Mouse (Mus musculus): ENCODE data around the gene Dvl3.

Dvl3 gene

DNA sequence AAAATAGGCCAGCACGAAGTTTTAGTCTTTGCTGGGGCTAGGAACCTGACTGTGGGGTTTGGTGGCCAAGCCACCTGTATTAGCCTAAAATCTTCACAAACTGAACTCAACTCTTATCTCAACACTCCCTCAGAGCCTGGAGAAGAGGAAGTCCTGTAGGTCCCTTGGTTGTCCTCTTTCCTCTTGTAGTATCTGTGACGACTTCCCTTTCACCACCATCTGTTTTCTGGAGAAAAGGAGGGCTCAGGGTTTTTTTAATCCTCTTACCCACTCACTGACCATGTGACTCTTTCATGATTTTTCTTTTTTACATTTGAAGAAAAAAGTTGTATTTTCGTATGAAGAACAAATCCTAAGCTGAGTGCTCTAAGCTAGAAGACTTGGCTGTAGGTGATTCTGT, 22.9 kb downstream of the Dvl3 start:
- no peak for DNase-seq (ENCODE audit: extremely low spot score, low spot score)

- DNase-seq (ENCODE audit: extremely low spot score, low spot score), result no peak
Measured at GRCm38 (mm10) chr16:20540438-20540837, 23.7 kb downstream of the Dvl3 start.

GRCm38 (mm10) chr16:20545696-20546095, 28.9 kb downstream of the Dvl3 start:
- DNase-seq (ENCODE audit: extremely low spot score, low spot score), result no peak

DNA sequence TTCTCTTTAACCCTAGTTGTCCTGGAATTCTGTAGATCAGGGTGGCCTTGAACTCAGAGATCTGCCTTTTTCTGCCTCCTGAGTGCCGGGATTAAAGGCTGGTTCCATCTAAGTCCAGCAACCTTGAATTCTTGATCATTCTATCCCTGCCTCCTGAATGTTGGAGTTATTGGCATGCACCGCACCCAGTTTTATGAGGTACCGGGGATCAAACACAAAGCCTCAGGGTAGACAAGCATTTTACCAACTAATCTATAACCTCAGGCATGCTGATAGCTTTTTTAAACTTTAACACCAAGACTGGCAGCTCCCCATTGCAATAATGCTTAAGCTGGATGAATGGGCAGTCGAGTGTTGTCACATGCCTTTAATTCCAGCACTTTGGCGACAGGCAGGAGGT, 30.6 kb downstream of the Dvl3 start:
- no peak for DNase-seq (ENCODE audit: extremely low spot score, low spot score)

DNA sequence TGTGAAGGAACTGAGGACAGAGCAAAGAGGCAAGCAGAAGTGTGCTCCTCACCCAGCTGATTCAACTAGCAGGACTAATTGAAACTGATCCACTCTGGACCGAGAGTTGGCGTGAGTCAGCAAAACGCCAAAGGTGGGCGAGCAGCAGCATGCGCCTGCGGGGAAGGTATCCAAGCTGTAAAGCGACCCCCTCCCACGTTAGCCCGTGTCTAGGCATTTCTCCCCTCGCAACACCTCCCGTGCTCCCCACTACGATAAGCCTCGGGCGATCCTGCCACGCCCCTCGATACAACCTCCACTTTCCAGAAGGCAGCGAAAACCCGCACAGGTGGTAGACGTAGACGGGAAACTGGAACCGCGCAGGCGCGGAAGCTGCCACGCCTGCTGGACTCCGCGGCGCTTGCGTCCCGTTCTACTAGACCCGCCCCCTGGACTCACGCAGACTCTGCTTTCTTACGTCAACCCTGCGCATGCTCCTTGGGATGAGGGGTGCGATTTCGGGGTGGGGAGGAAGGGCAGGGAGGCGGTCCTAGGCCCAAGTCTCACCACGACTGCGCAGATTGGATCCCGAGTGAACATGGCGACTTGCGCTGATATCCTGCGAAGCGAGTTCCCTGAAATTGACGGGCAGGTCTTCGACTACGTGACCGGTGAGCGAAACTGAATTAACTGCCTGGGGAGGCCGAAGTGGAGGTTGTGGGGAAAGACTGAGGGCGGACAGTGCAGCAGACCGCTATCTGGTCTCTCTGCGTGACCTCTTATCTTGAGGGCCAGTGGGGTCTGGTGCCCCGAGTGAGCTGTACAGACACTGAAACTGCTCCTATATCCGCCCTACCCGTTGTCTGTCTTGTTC, 31.5 kb downstream of the Dvl3 start, which contains the start of gene Abcf3:
Gene Abcf3 (plus strand): TSS at position 482 of the 853 bp plus-strand sequence.
- DNase-seq (ENCODE audit: extremely low spot score, low spot score), result peak; percentile 95

DNA sequence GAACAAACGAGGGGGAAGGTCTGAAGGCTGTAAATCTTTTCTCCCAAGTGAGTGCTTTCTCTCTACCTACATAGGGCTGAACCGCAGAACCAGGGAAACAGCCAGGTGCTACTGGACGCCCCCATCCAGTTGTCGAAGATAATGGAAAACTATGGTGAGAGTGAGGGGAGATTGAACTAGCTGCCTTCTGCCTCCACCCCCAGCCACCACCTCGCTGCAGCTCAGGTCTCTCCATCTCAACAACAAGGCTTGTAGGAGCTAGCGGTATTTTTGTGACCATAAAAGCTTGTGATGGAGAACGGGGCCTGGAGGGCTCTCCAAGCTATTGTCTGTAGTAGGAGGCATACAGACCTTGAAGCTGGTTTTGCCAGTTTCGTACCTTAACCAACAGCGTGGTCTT, 32.4 kb downstream of the Dvl3 start:
- DNase-seq (ENCODE audit: extremely low spot score, low spot score), result no peak

- DNase-seq (ENCODE audit: extremely low spot score, low spot score), result no peak
Measured at GRCm38 (mm10) chr16:20551691-20552090, 34.9 kb downstream of the Dvl3 start.

- DNase-seq (ENCODE audit: extremely low spot score, low spot score), result no peak
Measured at GRCm38 (mm10) chr16:20552594-20552993, 35.8 kb downstream of the Dvl3 start.

DNA sequence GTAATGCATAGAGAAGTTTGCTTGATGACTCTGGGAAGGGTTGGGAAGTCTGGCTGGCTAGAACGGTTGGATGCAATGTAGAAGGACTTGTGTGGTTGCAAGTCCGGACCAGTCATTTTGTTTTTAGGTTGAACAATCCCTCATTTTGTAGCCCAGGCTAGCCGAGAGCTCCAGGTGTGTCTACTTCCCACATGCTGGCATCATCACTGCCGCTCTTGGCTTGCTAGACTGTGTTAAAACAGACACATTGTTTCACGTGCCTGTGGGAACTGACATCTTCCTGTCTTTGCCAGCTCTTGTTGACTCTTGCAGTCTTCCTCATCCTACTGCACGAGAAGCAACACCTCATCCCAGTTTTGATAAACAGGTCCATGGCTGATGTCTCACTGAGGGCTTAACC, 38.2 kb downstream of the Dvl3 start:
- DNase-seq (ENCODE audit: extremely low spot score, low spot score), result no peak

- no peak for DNase-seq (ENCODE audit: extremely low spot score, low spot score)
Measured at GRCm38 (mm10) chr16:20557381-20557780, 40.6 kb downstream of the Dvl3 start.

- DNase-seq (ENCODE audit: extremely low spot score, low spot score), result no peak
Measured at GRCm38 (mm10) chr16:20565075-20565474, 48.3 kb downstream of the Dvl3 start.
